Comparison of ENCODE assay signal across 21 mouse cellular contexts in genomic region chr11:42775074-42775676, GRCm38 (mm10).
A peak's percentile ranks its signal among the peaks of the same experiment; 100 is the strongest.
DNase-seq lines count a peak whose midpoint lies in the region; ATAC-seq and TF ChIP-seq lines count a peak whose summit lies in the region.
"Had no signal": no experiment of that assay in that cellular context is flagged by ENCODE, and none has a peak within 500 bp of the region (broad histone marks: within the 10 kb centered on the region; RNA-seq: fewer than 3 reads in every experiment).

No protein-coding gene starts in this region.

- peak overlapping the region; percentile 47; the same call in 1 of the 2 replicates for H3K27ac ChIP-seq in left cerebral cortex, adult 2 months
- H3K27ac ChIP-seq: embryonic facial prominence, embryonic 12.5 days; hindbrain, embryonic 12.5 days; limb, embryonic 12.5 days; liver, embryonic 13.5 days; lung, embryonic 15.5 days had no signal

- no peak overlapping the region for H3K4me3 ChIP-seq in left cerebral cortex, adult 2 months
- H3K4me3 ChIP-seq: embryonic facial prominence, embryonic 12.5 days; hindbrain, embryonic 12.5 days; limb, embryonic 12.5 days; liver, embryonic 13.5 days; lung, embryonic 15.5 days had no signal

- no peak for TF ChIP-seq CTCF in left cerebral cortex, adult 2 months (IDR thresholded peaks at IDR 0.05)

- ATAC-seq in CD4-positive, CD25-positive, alpha-beta regulatory T cell, adult 4 months: no peak

- intact Hi-C loops in left cerebral cortex, adult 2 months (cut with DNase I): no loop called here

- DNase-seq in frontal cortex, adult 2 months (ENCODE audit: extremely low spot score in 1 of 2, low spot score in 1 of 2): peak; percentile 28 to 45
- DNase-seq in frontal cortex, postnatal 10 days (ENCODE audit: low spot score in 2 of 2): no peak
- DNase-seq in right cerebral cortex, adult 18-20 months: peak; percentile 16
- no peak for DNase-seq in right cerebral cortex, postnatal 14 days
- no peak for DNase-seq in left cerebral cortex, adult 2 months (ENCODE audit: extremely low spot score in 1 of 2, low spot score in 2 of 2)
- DNase-seq in lung, postnatal 14 days: no peak
- no peak for DNase-seq in embryo, embryonic 11 days
- DNase-seq: adrenal gland, postnatal 10 days; cerebellum, adult 18-20 months; gastrocnemius, postnatal 25 days; heart, postnatal 10 days; kidney, adult 11 months; kidney, postnatal 10 days; layer of hippocampus, adult 9-11 months; liver, embryonic 13.5 days; thymus, postnatal 4 days had no signal

Comparison
In these comparisons a context has a peak if more than half of its experiments do, and no peak if none do; other contexts are left out.
1. DNase-seq: peak in frontal cortex, adult 2 months (2 of 2) and right cerebral cortex, adult 18-20 months (single experiment); none in frontal cortex, postnatal 10 days (0 of 2), right cerebral cortex, postnatal 14 days (single experiment), left cerebral cortex, adult 2 months (0 of 2), lung, postnatal 14 days (single experiment) and embryo, embryonic 11 days (single experiment).